Mouse (Mus musculus): ENCODE measurements around the gene Hexim2. TPM values are rescaled to one million over a fixed set of nuclear protein-coding genes. Genes with fewer than 3 reads are reported as not detected.
A peak's percentile ranks its signal among the peaks of the same experiment; 100 is the strongest.

The Hexim2 gene
- polyA plus RNA-seq, 1 experiment, result 3.1 TPM

DNA sequence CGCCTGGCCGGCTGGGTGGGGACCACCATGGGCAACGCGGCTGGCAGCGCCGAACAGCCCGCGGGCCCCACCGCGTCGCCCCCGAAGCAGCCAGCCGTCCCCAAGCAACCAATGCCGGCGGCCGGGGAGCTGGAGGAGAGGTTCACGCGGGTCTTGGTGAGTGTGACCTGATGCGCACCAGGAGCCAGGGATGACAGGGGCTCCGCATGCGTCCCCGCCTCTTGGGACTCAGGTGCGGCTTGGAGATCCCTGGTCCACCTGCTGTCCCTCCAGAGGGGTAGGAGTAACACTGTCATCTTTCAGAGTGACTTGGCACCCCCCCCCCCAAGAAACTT lies 39.0 kb downstream of the Hexim2 start:
- no peaks in the 10 kb centered on the region for H3K4me1 ChIP-seq (ENCODE audit: control insufficient read depth, insufficient read depth, low read length)
- no peak overlapping the region for H3K27ac ChIP-seq (ENCODE audit: insufficient read depth, low read length)
- H3K4me3 ChIP-seq (ENCODE audit: insufficient read depth, low read length), result peak overlapping the region; percentile 22; the same call in 1 of the 2 replicates
- TF ChIP-seq POLR2A (IDR thresholded peaks at IDR 0.05; ENCODE audit: low read depth, low read length) (no peak), CTCF (IDR thresholded peaks at IDR 0.05; ENCODE audit: borderline replicate concordance, insufficient read depth, low read length) (no peak)

DNA sequence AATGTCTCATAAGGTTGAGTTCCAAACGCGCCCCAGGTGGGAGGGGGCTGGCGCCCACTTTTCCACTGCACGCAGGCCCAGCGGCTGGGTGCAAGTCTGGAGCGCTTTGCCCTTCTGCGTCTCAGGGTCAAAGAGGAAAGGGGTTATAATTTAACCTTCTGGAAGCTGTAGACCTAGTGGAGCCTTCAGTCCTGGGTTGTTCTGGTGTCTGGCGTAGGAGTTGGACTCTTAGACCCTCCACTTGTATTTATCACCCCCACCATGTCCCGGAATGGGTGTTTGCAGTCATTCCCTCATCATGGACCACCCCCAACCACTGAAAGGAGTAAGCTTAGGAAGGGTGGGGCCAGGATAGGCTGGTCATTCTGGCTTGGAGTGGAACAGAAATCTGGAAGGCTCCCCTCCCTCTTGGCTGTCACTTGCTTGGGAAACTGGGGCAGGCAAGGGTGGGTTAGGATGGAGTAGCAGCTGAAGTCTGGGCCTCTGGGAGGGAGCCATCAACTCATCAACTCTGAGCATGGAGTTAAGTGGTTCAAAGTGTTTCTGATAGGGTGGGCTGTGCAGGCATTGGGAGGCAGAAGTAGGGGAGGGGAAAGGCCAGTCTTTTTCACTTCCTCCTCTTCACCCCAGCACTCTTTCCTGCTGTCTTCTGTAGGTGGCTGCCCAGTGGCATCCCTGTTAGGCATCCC lies 39.6 kb downstream of the Hexim2 start:
- TF ChIP-seq CTCF (IDR thresholded peaks at IDR 0.05; ENCODE audit: borderline replicate concordance, insufficient read depth, low read length), result no peak
- no peak for TF ChIP-seq POLR2A (IDR thresholded peaks at IDR 0.05; ENCODE audit: low read depth, low read length)
- H3K4me3 ChIP-seq (ENCODE audit: insufficient read depth, low read length), result no peak overlapping the region
- H3K4me1 ChIP-seq (ENCODE audit: control insufficient read depth, insufficient read depth, low read length), result no peaks in the 10 kb centered on the region
- H3K27ac ChIP-seq (ENCODE audit: insufficient read depth, low read length), result no peak overlapping the region

DNA sequence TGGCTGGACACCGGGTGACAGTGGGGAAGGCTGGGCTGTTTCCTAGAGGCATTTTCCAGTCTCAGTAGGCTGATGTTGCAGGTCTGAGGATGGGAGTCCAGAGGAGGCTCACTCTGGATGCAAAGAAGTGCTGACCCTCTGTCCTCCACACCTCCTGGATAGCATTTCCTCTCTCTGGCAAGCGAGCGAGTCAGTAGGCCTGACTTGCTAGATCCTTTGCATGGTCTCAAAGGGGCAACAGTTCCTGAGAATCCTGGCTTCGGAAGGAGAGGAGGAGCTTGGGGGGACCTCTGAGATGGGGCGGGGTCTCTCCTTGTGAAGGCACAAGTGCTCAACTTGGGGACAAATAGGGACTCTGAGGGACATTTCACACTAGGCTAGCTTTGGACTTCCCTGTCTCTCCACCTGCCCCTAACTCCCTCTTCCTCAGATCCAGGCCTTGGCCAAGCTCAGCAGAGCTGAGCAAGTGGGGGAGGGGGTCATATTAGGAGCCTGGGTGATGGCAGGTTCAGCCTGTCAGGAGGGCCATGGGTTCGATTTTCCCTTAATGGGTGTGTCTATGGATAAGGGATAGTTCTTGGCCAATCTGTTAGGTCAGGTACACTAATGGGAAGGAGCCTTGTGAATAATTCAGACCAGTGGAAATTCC lies 40.3 kb downstream of the Hexim2 start:
- TF ChIP-seq POLR2A (IDR thresholded peaks at IDR 0.05; ENCODE audit: low read depth, low read length), result no peak
- no peak for TF ChIP-seq CTCF (IDR thresholded peaks at IDR 0.05; ENCODE audit: borderline replicate concordance, insufficient read depth, low read length)
- H3K4me3 ChIP-seq (ENCODE audit: insufficient read depth, low read length), result no peak overlapping the region
- no peaks in the 10 kb centered on the region for H3K4me1 ChIP-seq (ENCODE audit: control insufficient read depth, insufficient read depth, low read length)
- H3K27ac ChIP-seq (ENCODE audit: insufficient read depth, low read length), result no peak overlapping the region

DNA sequence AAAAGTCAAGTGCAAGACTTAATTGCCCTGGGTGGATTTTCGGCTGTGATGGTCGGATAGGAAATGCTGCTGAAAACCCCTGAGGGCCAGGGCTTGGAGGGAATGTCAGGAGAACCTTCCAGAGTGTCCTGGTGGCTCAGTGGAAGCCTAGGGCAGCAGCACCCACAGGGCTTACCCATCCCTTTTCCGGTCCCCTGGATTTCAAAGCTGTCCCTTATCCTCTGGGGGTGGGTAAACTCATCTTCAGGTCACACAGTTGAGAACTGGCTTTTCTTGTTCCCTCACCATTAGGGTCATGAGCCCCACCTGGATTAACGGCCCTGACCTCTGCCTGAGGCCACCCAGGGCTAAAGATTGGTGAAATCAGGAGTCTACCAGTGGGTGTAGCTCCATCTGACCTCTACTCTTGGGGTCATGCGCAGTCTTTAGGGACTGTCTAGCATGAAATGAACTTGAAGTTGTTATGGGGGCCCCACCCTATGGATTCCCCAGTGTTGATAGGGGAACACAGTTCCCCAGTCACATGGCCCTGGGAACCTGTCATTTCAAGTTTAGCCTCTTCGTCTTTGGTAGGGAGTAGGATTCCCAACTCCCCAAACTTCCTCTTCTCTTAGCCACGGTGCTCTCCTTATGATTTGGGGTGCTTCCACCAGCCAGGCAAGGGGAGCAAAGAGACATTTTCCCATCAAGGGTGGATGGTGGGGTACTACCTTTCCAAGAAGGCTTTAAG lies 41.0 kb downstream of the Hexim2 start:
- Histone ChIP-seq H3K4me3 (ENCODE audit: insufficient read depth, low read length) (no peak overlapping the region), H3K27ac (ENCODE audit: insufficient read depth, low read length) (no peak overlapping the region), H3K4me1 (ENCODE audit: control insufficient read depth, insufficient read depth, low read length) (no peaks in the 10 kb centered on the region)
- TF ChIP-seq CTCF (IDR thresholded peaks at IDR 0.05; ENCODE audit: borderline replicate concordance, insufficient read depth, low read length) (no peak), POLR2A (IDR thresholded peaks at IDR 0.05; ENCODE audit: low read depth, low read length) (no peak)

DNA sequence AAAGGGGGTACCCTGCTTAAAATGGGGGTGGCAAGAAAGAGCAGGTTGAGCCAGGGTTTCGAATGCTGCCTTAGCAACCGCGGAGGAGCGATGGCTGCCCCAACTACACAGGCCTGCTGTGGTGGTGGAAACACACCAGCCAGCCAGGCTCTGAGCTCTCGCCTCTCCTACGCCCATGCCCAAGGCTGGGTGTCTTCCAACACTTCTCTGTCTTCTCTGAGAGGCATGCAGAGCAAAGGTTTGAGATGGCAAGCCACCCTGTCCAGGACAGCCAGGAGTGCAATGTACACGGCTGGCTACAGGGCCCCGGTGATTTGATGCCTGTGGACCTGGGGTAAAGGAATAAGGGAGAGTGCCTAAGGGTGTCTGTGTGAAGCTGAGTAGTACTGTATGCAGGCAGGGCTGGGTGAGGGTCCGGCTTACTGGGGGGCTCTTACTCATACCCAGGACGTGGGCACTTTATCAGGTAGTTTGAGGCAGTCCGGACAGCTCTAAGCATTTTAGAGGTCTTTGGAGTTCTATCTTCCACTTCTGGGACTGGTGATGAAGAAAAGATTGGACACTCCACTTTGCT lies 41.6 kb downstream of the Hexim2 start:
- Histone ChIP-seq H3K27ac (ENCODE audit: insufficient read depth, low read length) (no peak overlapping the region), H3K4me3 (ENCODE audit: insufficient read depth, low read length) (no peak overlapping the region), H3K4me1 (ENCODE audit: control insufficient read depth, insufficient read depth, low read length) (no peaks in the 10 kb centered on the region)
- TF ChIP-seq CTCF (IDR thresholded peaks at IDR 0.05; ENCODE audit: borderline replicate concordance, insufficient read depth, low read length), result no peak
- no peak for TF ChIP-seq POLR2A (IDR thresholded peaks at IDR 0.05; ENCODE audit: low read depth, low read length)

DNA sequence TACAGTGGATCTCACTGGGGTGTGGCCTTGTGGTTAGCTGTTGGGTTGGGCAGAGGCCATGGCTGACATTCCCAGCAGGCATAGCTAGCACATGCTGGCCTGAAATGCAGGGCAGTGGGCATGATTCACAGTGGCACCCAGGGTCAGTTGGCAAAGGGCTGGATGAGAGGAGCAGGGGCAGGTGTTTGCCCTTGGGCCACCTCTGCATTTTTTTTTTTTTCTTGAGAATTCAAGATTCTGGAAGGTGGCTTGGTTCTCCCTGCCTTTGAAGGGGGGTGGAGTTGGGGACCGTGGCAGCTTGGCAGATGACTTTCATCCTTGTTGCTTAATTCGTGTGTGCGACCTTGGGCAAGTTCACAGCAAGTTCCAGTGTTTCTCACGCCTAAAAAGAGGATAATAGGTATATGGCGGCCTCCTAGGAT lies 42.2 kb downstream of the Hexim2 start:
- no peak overlapping the region for H3K27ac ChIP-seq (ENCODE audit: insufficient read depth, low read length)
- no peak overlapping the region for H3K4me3 ChIP-seq (ENCODE audit: insufficient read depth, low read length)
- no peaks in the 10 kb centered on the region for H3K4me1 ChIP-seq (ENCODE audit: control insufficient read depth, insufficient read depth, low read length)
- TF ChIP-seq CTCF (IDR thresholded peaks at IDR 0.05; ENCODE audit: borderline replicate concordance, insufficient read depth, low read length) (no peak), POLR2A (IDR thresholded peaks at IDR 0.05; ENCODE audit: low read depth, low read length) (no peak)

DNA sequence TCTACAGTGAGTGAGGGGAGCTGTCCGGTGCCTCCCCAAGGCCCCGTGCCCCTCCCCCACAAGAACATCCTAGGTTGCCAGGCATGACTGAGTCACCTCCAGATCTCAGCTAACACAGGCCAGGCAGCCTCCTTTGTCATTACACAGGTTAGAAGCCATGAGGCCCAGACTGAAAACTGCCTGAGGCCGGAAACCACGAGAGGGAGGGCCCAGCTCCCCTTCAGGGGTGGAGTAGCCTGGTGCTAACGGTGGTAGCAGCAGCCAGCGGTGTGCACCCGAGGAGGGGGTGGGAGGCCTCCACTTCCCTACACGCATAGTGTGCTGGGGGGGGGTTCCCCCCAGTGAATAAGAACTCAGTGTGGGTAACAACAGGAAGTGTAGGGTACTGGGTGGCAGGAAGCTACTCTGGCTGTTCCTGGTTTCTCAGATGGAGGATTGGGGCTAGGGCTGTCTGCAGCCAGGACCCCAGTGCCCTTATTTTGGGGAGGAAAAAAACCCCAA lies 42.7 kb downstream of the Hexim2 start:
- TF ChIP-seq CTCF (IDR thresholded peaks at IDR 0.05; ENCODE audit: borderline replicate concordance, insufficient read depth, low read length), result no peak
- TF ChIP-seq POLR2A (IDR thresholded peaks at IDR 0.05; ENCODE audit: low read depth, low read length), result no peak
- Histone ChIP-seq H3K4me1 (ENCODE audit: control insufficient read depth, insufficient read depth, low read length) (no peaks in the 10 kb centered on the region), H3K4me3 (ENCODE audit: insufficient read depth, low read length) (no peak overlapping the region), H3K27ac (ENCODE audit: insufficient read depth, low read length) (no peak overlapping the region)

DNA sequence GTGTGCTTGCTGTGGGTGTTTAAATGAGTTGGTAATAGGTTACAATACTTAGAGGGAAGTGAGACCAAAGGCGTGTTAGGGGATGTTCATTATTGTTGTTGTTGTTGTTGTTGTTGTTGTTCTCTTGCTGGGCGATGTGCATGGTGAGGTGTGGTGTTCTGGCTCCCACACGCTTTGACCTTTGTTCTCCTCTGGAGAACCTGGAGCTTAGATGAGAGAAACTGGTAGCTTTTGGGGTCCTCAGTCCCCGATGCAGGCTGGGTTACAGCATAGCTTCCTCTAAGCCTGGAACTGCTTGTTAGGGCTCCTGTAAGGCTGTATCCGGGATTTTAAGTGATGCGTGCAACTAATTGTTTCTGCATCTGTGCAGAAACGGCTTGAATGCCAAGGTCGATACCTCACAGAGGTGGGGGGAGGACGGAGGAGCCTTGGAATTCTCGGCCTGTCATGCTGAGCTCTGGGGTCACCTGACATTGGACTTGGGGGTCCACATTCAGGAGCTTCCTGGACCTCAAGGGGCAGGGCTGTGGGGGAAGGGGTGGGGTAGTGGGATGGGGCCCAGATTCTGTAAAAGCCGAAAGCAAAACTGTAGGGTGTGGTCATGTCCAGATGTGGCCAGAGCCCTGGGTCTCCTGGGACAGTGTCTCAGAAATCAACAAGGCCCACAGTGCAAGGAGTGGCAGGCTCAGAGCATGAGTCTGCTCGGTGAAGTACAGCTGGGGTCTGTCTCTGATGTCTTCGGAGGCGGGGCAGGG lies 43.6 kb downstream of the Hexim2 start:
- H3K4me1 ChIP-seq (ENCODE audit: control insufficient read depth, insufficient read depth, low read length), result no peaks in the 10 kb centered on the region
- no peak overlapping the region for H3K27ac ChIP-seq (ENCODE audit: insufficient read depth, low read length)
- TF ChIP-seq POLR2A (IDR thresholded peaks at IDR 0.05; ENCODE audit: low read depth, low read length), result no peak
- no peak for TF ChIP-seq CTCF (IDR thresholded peaks at IDR 0.05; ENCODE audit: borderline replicate concordance, insufficient read depth, low read length)
- H3K4me3 ChIP-seq (ENCODE audit: insufficient read depth, low read length), result no peak overlapping the region

DNA sequence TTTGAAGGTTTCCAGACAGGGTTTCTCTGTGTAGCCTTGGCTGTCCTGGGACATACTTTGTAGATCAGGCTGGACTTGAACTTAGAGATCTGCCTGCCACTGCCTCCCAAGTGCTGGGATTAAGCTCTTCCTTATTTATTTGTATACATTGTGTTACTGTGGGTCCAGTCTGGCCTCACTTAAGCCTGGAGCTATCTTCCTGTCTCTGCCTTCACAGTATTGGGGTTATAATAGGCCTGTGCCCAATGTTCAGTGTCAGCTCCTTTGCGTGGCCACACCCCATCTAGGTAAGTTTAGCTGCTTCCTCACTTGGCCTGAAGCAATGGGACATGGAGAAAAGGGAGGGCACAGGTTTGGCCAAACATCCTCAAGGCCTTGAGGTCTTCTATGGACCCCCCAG lies 44.3 kb downstream of the Hexim2 start:
- TF ChIP-seq CTCF (IDR thresholded peaks at IDR 0.05; ENCODE audit: borderline replicate concordance, insufficient read depth, low read length) (no peak), POLR2A (IDR thresholded peaks at IDR 0.05; ENCODE audit: low read depth, low read length) (no peak)
- H3K4me1 ChIP-seq (ENCODE audit: control insufficient read depth, insufficient read depth, low read length), result no peaks in the 10 kb centered on the region
- no peak overlapping the region for H3K27ac ChIP-seq (ENCODE audit: insufficient read depth, low read length)
- H3K4me3 ChIP-seq (ENCODE audit: insufficient read depth, low read length), result no peak overlapping the region
